Mouse (Mus musculus) R1 (cell line): ENCODE measurements around the gene Pkdcc.

Source experiments
- DNase-seq: peaks from one replicate; pipeline ENCODE4 v3.0.0-alpha.2; 2018; ENCODE audit warnings: low read depth, low spot score

The Pkdcc gene

DNA sequence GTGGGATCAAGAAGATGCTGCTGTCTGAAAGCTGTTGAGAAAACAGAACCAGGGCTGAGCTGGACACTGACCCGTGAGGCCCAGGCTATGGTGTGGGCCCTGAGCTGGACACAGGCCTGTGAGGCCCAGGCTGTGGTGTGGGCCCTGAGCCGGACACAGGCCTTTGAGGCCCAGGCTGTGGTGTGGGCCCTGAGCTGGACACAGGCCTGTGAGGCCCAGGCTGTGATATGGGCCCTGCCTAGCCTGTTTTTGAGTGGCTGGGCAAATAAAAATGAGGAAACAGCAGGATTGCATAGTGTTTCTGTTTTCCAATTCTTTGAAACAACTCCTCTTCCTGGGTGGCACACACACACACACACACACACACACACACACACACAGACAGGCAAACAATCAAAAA is 2.7 kb upstream of the Pkdcc start:
- no peak for DNase-seq

DNA sequence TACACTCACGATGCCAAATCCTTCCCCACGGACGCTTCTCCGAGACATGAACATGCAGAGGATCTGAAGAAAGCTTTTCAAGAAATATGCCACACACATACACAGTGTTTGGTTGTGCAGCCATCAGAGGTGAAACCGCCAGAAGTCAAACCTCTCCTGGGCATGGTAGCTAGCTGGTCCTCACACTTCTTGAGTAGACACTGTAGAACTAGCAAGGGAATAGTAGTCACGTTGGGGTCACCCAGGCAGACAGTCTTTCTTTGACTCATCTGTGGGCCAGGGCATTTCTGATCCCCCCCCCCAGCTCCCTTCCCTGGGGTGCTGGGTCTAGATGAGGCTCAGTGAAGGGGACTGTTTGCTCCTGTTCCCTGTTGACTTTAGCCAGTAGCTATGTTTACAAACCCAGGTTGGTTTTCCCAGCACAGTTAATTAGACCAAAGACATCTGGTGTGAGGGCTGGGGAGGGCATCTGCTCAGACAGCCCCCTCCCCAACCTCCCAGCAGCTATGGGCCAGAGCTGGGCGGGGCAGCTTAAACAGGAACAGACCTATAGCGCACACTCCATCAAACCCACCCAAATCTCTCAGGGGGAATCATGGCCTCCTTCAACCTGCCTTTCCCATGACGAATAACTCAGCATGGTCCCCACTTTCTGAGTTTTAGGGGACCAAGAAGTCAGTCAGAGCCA is 1.7 kb upstream of the Pkdcc start:
- no peak for DNase-seq

DNA sequence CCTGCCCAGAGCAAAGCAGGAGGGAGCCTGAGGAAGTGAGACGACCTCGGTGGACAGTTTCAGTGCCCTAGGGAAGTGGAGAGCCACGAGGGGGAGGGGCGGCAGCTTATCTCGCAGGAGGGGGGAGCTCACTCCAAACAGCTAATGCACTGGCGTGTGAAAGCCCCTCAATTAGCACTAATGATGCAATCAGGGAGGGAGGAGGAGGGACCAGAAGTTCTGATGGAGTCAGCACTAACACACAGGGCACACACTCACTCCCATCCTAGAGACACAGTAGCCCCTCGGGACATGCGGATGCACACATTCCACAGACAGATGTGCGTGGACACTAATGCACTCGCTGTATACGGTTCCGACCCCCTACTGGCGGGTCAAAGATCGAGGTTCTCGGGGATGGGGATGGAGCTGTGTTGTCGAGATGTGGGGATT is 915 bp upstream of the Pkdcc start:
- DNase-seq: no peak

DNA sequence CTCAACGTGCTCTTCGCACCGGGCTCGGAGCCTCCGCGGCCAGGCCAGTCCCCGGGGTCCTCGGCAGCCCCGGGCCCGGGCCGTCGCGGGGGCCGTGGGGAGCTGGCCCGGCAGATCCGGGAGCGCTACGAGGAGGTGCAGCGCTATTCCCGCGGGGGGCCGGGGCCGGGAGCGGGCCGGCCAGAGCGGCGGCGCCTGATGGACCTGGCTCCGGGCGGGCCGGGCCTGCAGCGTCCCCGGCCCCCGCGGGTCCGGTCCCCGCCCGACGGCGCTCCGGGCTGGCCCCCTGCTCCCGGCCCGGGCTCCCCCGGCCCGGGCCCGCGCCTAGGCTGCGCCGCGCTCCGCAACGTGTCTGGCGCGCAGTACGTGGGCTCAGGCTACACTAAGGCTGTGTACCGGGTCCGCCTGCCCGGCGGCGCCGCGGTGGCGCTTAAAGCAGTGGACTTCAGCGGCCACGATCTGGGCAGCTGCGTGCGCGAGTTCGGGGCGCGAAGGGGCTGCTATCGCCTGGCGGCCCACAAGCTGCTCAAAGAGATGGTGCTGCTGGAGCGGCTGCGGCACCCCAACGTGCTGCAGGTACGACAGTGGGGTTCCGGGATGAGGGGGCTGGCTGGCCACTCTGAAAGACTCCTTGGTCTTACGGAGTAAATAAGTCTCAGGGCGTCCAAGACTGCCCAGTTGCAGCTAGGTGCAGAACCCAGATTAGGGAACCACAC is 595 bp downstream of the Pkdcc start:
- DNase-seq: peak; percentile 38

DNA sequence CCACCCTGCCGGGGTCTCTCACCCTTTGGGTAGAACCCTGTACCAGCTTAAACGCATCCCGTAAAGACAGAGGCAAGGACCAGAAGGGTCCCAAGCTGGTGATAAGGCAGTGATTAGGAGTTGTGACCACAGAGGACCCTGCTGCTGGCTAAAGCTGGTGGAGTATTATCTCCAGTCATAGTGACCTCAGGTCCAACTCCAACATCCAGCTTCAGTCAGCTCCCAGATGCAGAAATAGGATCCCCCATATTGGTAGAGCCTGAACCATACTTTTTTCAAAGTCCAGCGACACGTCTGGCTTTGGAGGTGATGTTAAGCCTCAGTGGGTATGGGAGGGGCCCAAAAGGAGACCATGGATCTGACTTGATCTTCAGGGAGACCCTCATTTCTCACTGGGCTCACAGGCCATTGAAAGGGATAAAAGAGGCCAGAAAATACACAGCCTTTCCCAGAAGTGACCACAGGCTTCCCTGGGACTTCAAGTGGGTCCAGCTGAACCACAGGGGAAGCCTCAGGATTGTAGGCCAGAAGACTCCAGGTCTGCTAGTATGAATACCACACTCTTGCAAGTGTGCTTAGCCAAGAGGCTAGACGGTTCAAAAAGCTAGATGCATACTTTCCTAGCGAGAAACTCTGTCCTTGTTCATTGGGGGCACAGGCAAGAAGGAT is 1.3 kb downstream of the Pkdcc start:
- no peak for DNase-seq

DNA sequence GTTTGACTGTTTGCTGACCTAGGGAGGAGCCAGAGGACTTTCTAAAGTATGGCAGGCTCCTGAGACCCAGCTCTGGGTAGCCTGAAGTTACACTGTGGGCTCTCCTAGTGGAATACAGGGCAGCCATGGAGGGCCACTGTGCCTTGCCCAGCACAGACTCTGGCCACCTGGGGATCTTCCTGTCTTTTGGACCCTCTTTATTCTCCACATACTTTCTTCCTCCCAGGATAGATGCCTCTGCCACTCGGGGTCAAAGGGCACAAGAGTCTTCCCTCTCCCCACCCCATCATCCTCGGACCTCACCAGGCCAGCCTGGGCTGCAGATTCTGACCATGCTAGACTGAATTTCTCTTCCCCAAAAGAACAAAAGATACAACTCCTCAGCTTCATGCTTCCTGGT is 3.1 kb downstream of the Pkdcc start:
- DNase-seq: no peak

DNA sequence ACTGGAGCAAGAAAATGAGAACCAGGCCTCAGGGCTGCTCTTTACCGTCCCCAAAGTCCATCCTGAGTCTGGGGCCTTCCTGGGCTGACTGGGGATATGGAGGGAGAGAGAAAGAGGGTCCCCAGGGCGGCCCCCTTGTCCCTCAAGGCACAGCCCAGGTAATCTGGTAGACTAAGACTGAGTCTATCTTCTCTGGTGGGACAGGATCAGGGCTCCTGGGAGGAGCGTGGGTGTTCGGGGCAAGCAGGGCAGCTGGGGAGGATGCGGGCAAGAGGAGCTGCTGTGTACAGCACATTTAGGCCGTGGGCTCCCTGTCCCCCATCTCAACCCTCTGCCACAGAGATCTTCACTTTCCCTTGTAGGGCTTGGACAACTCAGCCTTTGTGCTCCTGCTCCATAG is 3.6 kb downstream of the Pkdcc start:
- no peak for DNase-seq

DNA sequence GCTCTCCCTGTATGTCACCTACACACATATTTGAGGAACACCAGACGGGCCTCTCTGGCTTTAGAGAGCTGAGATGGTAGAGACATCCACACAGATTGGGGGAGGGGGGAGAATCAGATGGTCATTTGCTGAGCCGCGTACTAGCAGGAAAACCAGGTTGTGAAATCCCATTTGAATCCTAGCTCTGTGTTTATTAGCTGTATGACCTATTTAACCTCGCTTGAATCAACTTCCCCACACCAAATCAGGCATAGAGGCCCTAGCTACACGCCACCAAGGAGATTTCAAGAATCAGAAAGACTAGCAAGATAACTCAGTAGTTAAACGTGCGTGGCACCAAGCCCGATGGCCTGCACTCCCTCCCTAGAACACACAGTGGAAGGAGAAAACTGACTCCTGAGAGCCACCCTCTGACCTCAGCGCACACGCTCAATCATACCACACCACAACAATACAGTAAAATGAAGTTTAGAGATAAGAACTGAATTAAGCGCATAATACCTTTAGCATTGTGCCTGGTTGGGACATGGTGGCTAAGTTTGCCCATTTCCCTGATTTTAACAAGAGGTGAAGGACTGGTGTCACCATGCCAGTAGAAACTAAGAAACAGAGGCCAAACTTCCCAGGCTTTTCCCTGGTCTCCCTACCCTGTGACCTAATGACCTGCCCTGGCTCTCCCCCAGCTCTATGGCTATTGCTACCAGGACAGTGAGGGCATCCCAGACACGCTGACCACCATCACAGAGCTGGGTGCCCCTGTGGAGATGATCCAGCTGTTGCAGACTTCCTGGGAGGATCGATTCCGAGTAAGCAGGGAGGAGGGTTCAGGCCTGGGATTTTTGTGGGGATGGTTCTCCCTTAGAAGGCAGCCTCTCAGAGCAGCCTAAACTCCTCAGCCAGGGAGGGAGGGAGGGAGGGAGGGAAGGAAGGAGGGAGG is 4.5 kb downstream of the Pkdcc start:
- no peak for DNase-seq

DNA sequence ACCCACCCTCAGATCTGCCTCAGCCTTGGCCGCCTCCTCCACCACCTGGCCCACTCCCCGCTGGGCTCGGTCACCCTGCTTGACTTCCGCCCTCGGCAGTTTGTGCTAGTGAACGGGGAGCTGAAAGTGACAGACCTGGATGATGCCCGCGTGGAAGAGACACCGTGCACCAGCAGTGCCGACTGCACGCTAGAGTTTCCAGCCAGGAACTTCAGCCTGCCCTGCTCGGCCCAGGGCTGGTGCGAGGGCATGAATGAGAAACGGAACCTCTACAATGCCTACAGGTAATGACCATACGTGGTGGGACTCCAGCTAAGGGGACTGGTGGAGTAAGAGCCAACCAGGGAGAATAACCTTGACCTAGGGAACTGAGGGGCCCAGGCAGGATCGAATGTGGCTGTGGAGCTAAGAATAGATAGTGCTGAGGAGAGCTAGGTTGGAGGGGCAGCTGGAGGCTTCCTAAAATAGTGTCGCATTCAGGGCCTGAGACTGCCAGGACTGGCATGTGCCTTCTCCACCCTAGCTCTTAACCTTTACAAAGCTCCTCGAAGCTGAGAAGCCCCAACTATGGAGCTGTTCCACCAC is 6.0 kb downstream of the Pkdcc start:
- no peak for DNase-seq

DNA sequence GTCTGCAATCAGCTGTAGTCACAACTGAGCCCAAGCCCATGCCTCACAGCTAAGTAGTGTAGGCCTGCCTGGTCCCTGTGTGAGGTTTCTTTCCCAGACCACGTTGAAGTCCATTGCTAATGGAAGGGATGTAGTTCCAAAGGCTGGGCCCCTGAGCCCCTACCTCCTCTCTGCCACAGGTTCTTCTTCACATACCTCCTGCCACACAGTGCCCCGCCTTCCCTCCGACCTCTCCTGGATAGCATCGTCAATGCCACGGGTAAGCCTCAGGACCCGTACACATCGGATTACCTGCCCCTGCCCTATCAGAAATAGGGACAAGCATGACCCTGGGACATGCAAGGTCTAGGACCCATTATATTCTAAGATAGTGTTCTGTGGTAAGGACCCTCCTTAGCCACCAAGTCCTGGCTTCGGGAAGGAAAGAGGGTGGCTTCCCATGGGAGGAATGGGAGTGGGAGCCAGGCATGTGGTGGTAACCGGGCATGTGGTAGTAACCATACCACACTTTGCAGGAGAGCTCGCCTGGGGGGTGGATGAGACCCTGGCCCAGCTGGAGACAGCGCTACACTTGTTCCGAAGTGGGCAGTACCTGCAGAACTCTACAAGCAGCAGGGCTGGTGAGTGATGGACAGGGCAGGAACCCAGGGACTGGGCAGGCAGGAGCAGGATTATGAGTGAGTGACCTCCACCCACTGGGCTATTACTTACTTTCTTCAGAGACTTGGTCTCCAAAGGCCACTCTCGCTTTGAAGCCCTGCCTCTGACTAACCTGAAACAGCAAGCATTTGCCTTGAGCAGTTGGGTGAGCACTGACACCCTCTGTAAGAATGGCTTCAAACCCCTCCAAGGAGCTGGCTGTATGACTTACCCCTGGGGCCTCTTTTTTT is 6.8 kb downstream of the Pkdcc start:
- no peak for DNase-seq

DNA sequence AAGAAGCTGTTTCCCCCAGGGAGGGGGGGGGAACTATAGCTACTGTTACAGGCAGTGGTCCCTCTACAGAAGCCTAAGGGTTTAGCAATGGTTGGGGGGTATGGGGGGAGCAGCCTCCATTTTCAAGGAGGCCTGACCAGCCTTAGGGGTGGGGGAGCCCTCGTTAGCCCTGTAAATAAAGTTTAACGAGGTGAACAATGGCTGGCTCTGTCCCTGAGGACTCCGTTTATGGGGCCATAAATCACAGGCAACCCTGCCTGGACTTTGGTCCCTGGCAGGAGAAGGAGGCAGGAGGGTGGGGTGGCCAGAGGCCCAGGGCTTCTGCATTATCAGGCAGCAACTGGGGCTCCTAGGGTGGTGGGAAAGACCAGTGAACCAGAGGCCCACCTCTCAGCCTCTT is 7.6 kb downstream of the Pkdcc start:
- DNase-seq: no peak

DNA sequence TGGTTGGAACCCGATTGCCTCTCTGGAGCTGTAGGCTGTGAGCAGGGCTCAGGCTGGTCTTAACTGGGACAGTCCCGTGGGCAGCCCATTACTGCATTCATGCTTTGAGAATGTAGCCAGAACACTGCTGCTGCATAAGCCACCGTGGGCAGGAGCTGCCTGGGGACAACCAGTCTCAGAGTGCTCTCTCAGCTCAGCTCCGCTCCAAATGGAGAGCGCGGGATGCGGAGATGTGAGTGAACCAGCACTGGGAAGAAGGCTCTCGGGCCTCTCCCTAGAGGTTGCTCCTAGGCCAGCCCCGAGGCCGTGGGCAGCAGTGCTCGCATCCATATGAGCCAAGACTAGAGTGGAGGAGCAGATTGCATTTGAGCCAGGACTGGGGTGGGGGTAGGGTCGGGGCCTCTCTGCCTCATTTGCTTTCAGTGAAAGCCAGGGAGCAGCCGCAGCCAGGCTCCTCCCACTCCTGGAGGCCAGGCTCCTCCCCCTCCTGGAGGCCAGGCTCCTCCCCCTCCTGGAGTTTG is 9.4 kb downstream of the Pkdcc start:
- DNase-seq: peak; percentile 66

DNA sequence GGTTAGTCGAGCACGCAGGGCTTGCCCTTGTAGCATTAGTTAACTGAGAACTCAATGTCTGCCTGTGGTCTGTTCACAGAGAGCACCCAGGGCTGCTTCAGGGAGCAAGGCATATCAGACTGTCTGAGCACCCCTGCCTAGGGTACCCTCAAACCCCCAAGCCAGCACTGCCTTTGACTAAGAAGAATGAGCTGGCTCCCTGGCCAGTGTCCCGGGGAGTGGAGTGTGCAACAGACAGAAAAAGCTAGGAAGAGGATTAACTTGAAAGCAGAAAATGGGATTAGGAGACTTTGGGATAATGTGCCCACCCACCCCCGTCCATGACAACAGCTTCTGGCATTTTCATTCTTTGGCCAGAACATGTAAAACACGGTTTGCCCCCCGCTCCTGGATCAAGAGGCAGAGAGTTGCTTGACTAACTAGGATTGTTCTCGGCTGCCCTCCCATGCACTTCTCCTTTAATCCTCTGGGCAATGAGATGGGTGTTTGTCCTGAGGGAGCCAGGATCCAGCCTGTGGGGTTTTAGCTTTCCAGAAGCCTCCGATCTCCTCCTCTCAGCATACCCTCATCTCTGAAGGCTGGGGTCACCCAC is 11.4 kb downstream of the Pkdcc start:
- no peak for DNase-seq

DNA sequence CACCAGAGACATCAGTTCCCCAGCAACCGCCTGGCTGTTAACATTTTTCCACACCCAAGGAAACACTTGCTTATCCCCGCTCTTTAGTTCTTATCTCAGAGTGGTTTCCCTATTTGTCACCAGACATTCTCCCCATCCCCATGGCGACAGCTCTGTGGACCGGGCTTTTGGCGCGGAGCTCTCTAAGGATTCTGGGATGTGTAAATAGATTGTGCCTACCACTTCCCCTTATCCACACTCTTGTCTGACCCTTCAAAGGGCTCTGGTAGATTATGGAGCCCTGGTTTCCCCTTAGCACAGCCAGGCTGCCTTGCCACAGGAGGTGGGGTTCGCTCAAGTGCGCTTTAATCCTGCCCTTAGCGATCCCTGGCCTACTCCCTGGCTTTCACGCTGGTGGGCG is 16.3 kb downstream of the Pkdcc start:
- peak; percentile 56 for DNase-seq

DNA sequence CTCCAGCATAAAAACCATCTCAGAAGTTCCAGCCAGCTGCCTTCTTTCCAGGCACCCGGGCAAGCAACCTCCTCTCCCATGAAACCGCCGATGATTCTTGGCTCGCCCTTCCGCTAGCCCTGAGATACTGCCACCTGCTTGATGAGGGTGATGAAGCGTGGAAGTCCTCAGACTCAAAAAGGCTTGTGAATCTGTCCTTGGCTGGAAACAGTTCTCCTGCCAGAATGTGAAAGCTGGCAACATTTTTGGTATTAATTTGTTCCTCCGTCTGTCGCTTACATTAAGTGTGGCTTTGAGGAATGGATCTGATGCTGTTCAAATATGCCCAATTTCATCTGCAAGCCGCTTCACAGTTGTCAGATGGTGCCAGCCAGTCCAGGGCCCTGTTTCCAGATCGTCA is 20.1 kb downstream of the Pkdcc start:
- no peak for DNase-seq

DNA sequence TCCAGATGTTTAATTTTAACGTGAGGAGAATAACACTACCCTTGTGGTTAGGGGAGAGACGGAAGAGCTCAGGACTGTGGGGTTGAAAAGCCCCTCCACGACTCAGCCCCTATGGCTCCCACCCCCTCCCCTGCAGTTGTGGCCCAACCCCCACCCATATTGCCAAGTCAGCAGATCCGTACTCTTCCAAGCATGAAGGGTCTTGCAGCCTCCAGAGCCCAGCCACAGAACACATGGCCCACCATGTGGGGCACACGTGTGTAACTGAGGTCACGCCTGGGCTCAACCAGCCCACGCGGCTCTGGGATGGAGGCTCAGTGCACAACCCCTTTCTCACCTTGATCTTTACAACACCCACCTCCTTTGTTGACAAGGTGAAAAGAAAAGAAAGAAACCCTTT is 21.1 kb downstream of the Pkdcc start:
- no peak for DNase-seq

DNA sequence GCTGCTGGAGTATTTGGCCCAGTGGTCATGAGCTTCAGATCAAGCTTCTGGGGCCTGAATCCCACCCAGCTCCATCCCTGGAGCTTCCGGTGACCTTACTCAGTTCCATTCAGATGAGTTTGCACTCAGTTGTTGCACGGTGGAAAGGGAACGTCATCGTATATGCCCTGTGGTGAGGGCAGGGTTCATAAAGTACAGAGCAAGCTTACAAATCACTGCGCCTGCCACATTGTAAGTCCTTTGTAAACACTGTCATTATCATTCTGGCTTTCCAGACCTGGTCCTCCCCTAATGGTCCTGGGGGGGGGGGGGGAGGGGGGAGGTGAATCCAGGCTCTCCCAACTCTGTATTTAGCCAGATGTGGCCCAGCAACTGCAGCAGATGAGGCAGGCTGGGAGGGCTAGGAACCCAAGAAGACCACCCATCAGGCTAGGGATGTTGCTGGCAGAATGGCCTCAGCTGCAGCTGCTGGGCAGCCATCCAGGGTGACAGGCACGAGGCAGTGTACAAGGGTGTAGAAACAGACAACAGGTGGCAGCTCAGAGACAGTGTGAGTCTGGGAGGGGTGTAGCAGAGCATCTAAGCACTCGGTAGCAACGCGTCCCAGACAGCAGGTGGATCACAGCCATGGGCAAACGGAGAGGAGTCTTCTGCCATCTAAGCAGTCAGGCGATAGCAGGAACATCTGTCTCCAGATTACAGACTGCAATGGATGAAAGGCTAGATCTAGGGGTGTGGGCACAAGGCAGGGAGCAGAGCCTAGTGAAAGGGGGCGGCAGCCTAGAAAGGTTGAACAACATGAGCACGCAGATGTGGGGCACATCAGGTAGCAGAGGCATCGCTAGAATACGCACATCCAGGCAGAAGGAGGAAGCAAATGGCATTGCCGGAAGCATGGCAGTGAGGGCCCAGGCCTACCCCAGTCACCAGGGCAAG is 23.3 kb downstream of the Pkdcc start:
- DNase-seq: no peak

DNA sequence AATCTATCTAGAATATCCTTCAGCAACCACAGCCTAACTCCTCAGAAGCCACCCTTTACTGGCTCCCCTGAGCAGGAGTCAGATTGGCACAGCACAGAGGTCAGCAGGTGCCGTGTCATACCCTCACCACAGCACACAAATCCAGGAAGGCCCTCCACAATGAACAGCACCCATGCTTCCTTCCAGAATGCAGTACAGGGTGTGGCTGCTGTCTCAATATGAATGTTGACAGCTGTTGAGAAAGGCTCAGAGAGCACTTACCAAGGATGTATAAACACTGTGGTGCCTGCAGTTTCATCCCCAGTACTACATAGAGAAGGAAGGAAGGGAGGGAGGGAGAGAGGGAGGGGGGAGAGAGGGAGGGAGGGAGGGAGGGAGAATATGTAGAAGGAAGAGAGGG is 29.4 kb downstream of the Pkdcc start:
- DNase-seq: no peak

DNA sequence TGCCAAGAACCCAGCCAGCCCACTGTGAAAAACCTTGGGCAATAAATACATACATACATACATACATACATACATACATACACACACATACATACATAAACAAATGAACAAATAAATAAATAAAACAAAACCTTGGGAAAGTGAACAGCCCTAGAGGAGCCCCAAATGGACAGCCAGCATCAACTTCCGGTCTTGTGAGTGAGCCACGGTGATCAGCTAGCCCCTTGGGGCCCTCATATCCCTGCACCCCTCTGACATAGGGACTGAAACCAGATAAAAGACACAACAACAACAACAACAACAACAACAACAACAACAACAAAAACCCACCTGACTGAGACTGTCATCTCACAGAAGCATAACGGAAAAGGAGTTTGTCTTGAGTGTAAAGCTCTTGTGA is 30.4 kb downstream of the Pkdcc start:
- no peak for DNase-seq
